21 mouse cellular contexts compared by ENCODE assay signal in the genomic region with DNA sequence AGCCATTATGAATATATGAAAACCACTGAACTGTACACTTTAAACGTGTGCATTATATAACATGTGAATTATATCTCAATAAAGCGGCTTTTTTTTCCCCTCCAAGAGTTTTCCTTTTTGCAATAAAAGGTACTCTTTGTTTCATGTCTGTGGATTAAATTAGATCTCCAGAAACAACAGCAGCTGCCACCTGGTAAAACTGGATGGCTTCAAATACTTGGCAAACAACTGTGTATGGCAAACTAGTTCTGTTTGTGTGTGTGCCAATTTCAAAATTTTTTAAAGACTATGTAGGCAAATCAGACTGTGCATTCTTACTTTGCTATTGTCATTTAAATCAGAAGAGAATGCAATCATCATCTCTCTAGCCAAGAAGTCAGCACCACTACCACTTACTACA. TPM values are rescaled to one million over a fixed set of nuclear protein-coding genes. Genes with fewer than 3 reads are reported as not detected.
"Had no signal": no experiment of that assay in that cellular context is flagged by ENCODE, and none has a peak within 500 bp of the region (broad histone marks: within the 10 kb centered on the region; RNA-seq: fewer than 3 reads in every experiment).

No protein-coding gene starts in this region.

- H3K9me3 ChIP-seq: limb, embryonic 10.5 days; midbrain, embryonic 10.5 days; midbrain, embryonic 15.5 days; neural tube, embryonic 13.5 days; stomach, embryonic 15.5 days had no signal

- H3K27me3 ChIP-seq: midbrain, embryonic 15.5 days; neural tube, embryonic 13.5 days; stomach, embryonic 15.5 days had no signal

- H3K27ac ChIP-seq: left cerebral cortex, adult 2 months; limb, embryonic 10.5 days; midbrain, embryonic 10.5 days; midbrain, embryonic 15.5 days; neural tube, embryonic 13.5 days; stomach, embryonic 15.5 days had no signal

- H3K36me3 ChIP-seq: midbrain, embryonic 15.5 days; neural tube, embryonic 13.5 days; stomach, embryonic 15.5 days had no signal

- H3K4me3 ChIP-seq: left cerebral cortex, adult 2 months; limb, embryonic 10.5 days; midbrain, embryonic 10.5 days; midbrain, embryonic 15.5 days; neural tube, embryonic 13.5 days; stomach, embryonic 15.5 days had no signal

- H3K4me2 ChIP-seq: liver, embryonic 11.5 days; lung, embryonic 14.5 days; midbrain, embryonic 15.5 days; neural tube, embryonic 13.5 days; stomach, embryonic 15.5 days had no signal

- ATAC-seq: intestine, postnatal 0 days; midbrain, embryonic 15.5 days had no signal

- DNase-seq: kidney, adult 8-10 months; kidney, postnatal 25 days; lung, embryonic 14.5 days; lung, postnatal 10 days; lung, postnatal 4 days; retina, postnatal 1 day; right cerebral cortex, postnatal 14 days; thymus, adult 18-20 months; thymus, postnatal 14 days had no signal

- H3K4me1 ChIP-seq: midbrain, embryonic 10.5 days; midbrain, embryonic 15.5 days; stomach, embryonic 15.5 days had no signal

- H3K9ac ChIP-seq: lung, embryonic 14.5 days; midbrain, embryonic 15.5 days; neural tube, embryonic 13.5 days; stomach, embryonic 15.5 days had no signal

RNA-seq across cellular contexts. Expression of a gene that starts 34.4 kb away (rescaled TPM):
- total RNA-seq: layer of hippocampus, adult 18-20 months; left cerebral cortex, adult 2 months; left cerebral cortex, postnatal 14 days had no signal
- polyA plus RNA-seq: intestine, postnatal 0 days; midbrain, embryonic 10.5 days; neural tube, embryonic 13.5 days; spleen, adult 2 months had no signal

RNA-seq across cellular contexts. Expression of a gene that starts 46.3 kb away (rescaled TPM):
- total RNA-seq: monocyte, adult 5-6 weeks had no signal
